Mouse (Mus musculus) central nervous system, embryonic 11.5 days (tissue): ENCODE measurements around the gene Olfr1098. TPM values are rescaled to one million over a fixed set of nuclear protein-coding genes. Genes with fewer than 3 reads are reported as not detected.

Experiments used
- polyA plus RNA-seq: library from polyadenylated mRNA; depleted of rRNA; stranded (reverse); fragments of >200 nt; gene quantifications from 2 replicates; pipeline ENCODE4 v1.2.3, GENCODE M21; 2012; rRNA removed

Olfr1098 gene
- not detected in 2 replicates for polyA plus RNA-seq

GRCm38 (mm10) chr2:86924445-86924844 is at the start of gene Olfr1098:
Gene Olfr1098 (minus strand): TSS chr2:86924545.

GRCm38 (mm10) chr2:86960593-86960992 is 36.2 kb upstream of the Olfr1098 start, which contains the start of gene Olfr1099:
Gene Olfr1099 (minus strand): TSS chr2:86960693.

GRCm38 (mm10) chr2:86892116-86892515 is 32.2 kb downstream of the Olfr1098 start, which contains the start of gene Olfr1097:
Gene Olfr1097 (minus strand): TSS chr2:86892216.

GRCm38 (mm10) chr2:86874702-86875101 is 49.6 kb downstream of the Olfr1098 start, which contains the start of gene Gm13723:
Gene Gm13723 (minus strand): TSS chr2:86874802.

Other genes starting within 250 kb of the Olfr1098 start
- gene Olfr1086, start 244.5 kb downstream of the Olfr1098 start, polyA plus RNA-seq: not detected in 2 replicates
- gene Olfr1087, start 226.2 kb downstream of the Olfr1098 start, polyA plus RNA-seq: not detected in 2 replicates
- not detected in 2 replicates for gene Olfr1089, start 190.8 kb downstream of the Olfr1098 start, polyA plus RNA-seq
- not detected in 2 replicates for gene Olfr1090, start 165.6 kb downstream of the Olfr1098 start, polyA plus RNA-seq
- gene Olfr1093, start 142.1 kb downstream of the Olfr1098 start, polyA plus RNA-seq: not detected in 2 replicates
- not detected in 2 replicates for gene Olfr141, start 114.5 kb downstream of the Olfr1098 start, polyA plus RNA-seq
- not detected in 2 replicates for gene Olfr1094, start 99.9 kb downstream of the Olfr1098 start, polyA plus RNA-seq
- not detected in 2 replicates for gene Olfr1095, start 72.8 kb downstream of the Olfr1098 start, polyA plus RNA-seq
- gene Gm13723, start 49.7 kb downstream of the Olfr1098 start, polyA plus RNA-seq: not detected in 2 replicates
- gene Olfr1097, start 32.3 kb downstream of the Olfr1098 start, polyA plus RNA-seq: not detected in 2 replicates
- not detected in 2 replicates for gene Olfr1099, start 36.1 kb upstream of the Olfr1098 start, polyA plus RNA-seq
- not detected in 2 replicates for gene Olfr1100, start 55.4 kb upstream of the Olfr1098 start, polyA plus RNA-seq
- gene Olfr1101, start 66.7 kb upstream of the Olfr1098 start, polyA plus RNA-seq: not detected in 2 replicates
- not detected in 2 replicates for gene Olfr1102, start 73.9 kb upstream of the Olfr1098 start, polyA plus RNA-seq
- not detected in 2 replicates for gene Olfr1104, start 102.5 kb upstream of the Olfr1098 start, polyA plus RNA-seq
- gene Olfr1105, start 112.0 kb upstream of the Olfr1098 start, polyA plus RNA-seq: not detected in 2 replicates
- not detected in 2 replicates for gene Olfr1106, start 127.7 kb upstream of the Olfr1098 start, polyA plus RNA-seq
- gene Olfr1107, start 151.3 kb upstream of the Olfr1098 start, polyA plus RNA-seq: not detected in 2 replicates
- not detected in 2 replicates for gene Olfr1109, start 171.5 kb upstream of the Olfr1098 start, polyA plus RNA-seq
- not detected in 2 replicates for gene Olfr259, start 190.0 kb upstream of the Olfr1098 start, polyA plus RNA-seq
- not detected in 2 replicates for gene Olfr1110, start 215.8 kb upstream of the Olfr1098 start, polyA plus RNA-seq
- not detected in 2 replicates for gene Olfr1111, start 228.1 kb upstream of the Olfr1098 start, polyA plus RNA-seq